Mouse (Mus musculus): ENCODE data around the gene Nuak2. TPM values are rescaled to one million over a fixed set of nuclear protein-coding genes. Genes with fewer than 3 reads are reported as not detected.

Gene Nuak2
- polyA plus RNA-seq, 1 experiment from 2014 or later: 15.4 TPM

GRCm38 (mm10) chr1:132327477-132327876, 11.6 kb downstream of the Nuak2 start:
- H3K9me3 ChIP-seq (ENCODE audit: low read depth, low read length): no peaks in the 10 kb centered on the region
- H3K36me3 ChIP-seq (ENCODE audit: insufficient read depth): peaks cover 50% of the 10 kb centered on the region
- no peak overlapping the region for H3K4me2 ChIP-seq

DNA sequence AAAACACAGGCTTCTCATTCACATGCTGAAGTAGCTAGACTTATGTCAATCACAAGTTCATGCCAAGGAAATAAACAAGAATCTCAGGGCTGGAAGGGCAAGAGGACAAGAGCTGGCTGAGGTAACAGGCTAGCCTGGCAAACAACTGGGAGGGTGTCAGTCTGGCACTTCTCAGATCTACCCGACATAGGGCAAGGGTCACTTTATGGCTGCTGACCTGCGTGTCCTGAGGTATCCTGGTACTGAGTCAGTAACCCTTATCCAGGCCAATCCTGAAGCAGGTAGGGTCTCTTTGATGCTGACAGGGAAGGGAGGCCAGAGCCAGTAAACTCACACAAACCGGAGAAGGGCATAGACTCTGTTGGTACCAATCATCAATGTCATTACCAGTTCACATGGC, 12.6 kb downstream of the Nuak2 start:
- ATAC-seq (ENCODE audit: insufficient read depth) (no peak), DNase-seq (no peak)
- H3K27ac ChIP-seq (ENCODE audit: low read depth): no peak overlapping the region
- H3K9ac ChIP-seq: no peak overlapping the region
- H3K4me1 ChIP-seq (ENCODE audit: insufficient read depth): peaks cover 4% of the 10 kb centered on the region
- H3K4me2 ChIP-seq: no peak overlapping the region
- TF ChIP-seq CTCF (IDR thresholded peaks at IDR 0.05; ENCODE audit: low read depth): no peak
- no peak overlapping the region for H3K4me3 ChIP-seq (ENCODE audit: low read depth, low read length)
- peaks cover 54% of the 10 kb centered on the region for H3K36me3 ChIP-seq (ENCODE audit: insufficient read depth)
- no peaks in the 10 kb centered on the region for H3K27me3 ChIP-seq (ENCODE audit: insufficient read depth, low read length)
- H3K9me3 ChIP-seq (ENCODE audit: low read depth, low read length): no peaks in the 10 kb centered on the region
- whole genome bisulfite sequencing: 66% methylated on average over 3 of the region's 3 CpGs

More at GRCm38 (mm10) chr1:132327477-132327876, 11.6 kb downstream of the Nuak2 start:
- H3K27me3 ChIP-seq (ENCODE audit: insufficient read depth, low read length): no peaks in the 10 kb centered on the region
- DNase-seq (no peak), ATAC-seq (ENCODE audit: insufficient read depth) (no peak)
- no peak overlapping the region for H3K27ac ChIP-seq (ENCODE audit: low read depth)
- no peak overlapping the region for H3K9ac ChIP-seq
- no peak overlapping the region for H3K4me3 ChIP-seq (ENCODE audit: low read depth, low read length)
- peaks cover 6% of the 10 kb centered on the region for H3K4me1 ChIP-seq (ENCODE audit: insufficient read depth)
- no peak for TF ChIP-seq CTCF (IDR thresholded peaks at IDR 0.05; ENCODE audit: low read depth)
- WGBS: 79% methylated on average over 17 of the region's 17 CpGs

GRCm38 (mm10) chr1:132329656-132330055, 13.7 kb downstream of the Nuak2 start:
- Histone ChIP-seq H3K9me3 (ENCODE audit: low read depth, low read length) (no peaks in the 10 kb centered on the region), H3K4me1 (ENCODE audit: insufficient read depth) (peaks cover 15% of the 10 kb centered on the region), H3K36me3 (ENCODE audit: insufficient read depth) (peaks cover 54% of the 10 kb centered on the region), H3K27me3 (ENCODE audit: insufficient read depth, low read length) (no peaks in the 10 kb centered on the region), H3K27ac (ENCODE audit: low read depth) (no peak overlapping the region), H3K9ac (no peak overlapping the region), H3K4me3 (ENCODE audit: low read depth, low read length) (no peak overlapping the region), H3K4me2 (no peak overlapping the region)
- no peak for ATAC-seq (ENCODE audit: insufficient read depth)
- TF ChIP-seq CTCF (IDR thresholded peaks at IDR 0.05; ENCODE audit: low read depth): no peak
- DNase-seq: no peak
- WGBS: 75% methylated on average over 7 of the region's 7 CpGs

GRCm38 (mm10) chr1:132330397-132330796, 14.5 kb downstream of the Nuak2 start:
- TF ChIP-seq CTCF (IDR thresholded peaks at IDR 0.05; ENCODE audit: low read depth): no peak
- no peaks in the 10 kb centered on the region for H3K27me3 ChIP-seq (ENCODE audit: insufficient read depth, low read length)
- H3K36me3 ChIP-seq (ENCODE audit: insufficient read depth): peaks cover 52% of the 10 kb centered on the region
- no peaks in the 10 kb centered on the region for H3K9me3 ChIP-seq (ENCODE audit: low read depth, low read length)
- 81% methylated on average over 15 of the region's 15 CpGs for WGBS
- DNase-seq: no peak
- no peak overlapping the region for H3K9ac ChIP-seq
- H3K4me3 ChIP-seq (ENCODE audit: low read depth, low read length): no peak overlapping the region
- no peak for ATAC-seq (ENCODE audit: insufficient read depth)
- peaks cover 22% of the 10 kb centered on the region for H3K4me1 ChIP-seq (ENCODE audit: insufficient read depth)
- H3K27ac ChIP-seq (ENCODE audit: low read depth): no peak overlapping the region
- no peak overlapping the region for H3K4me2 ChIP-seq

- H3K4me3 ChIP-seq (ENCODE audit: low read depth, low read length): no peak overlapping the region
- H3K4me1 ChIP-seq (ENCODE audit: insufficient read depth): peaks cover 28% of the 10 kb centered on the region
- H3K27ac ChIP-seq (ENCODE audit: low read depth): no peak overlapping the region
- no peak overlapping the region for H3K4me2 ChIP-seq
- H3K36me3 ChIP-seq (ENCODE audit: insufficient read depth): peaks cover 47% of the 10 kb centered on the region
- DNase-seq (no peak), ATAC-seq (ENCODE audit: insufficient read depth) (no peak)
- WGBS: 88% methylated on average over 17 of the region's 17 CpGs
- H3K9me3 ChIP-seq (ENCODE audit: low read depth, low read length): no peaks in the 10 kb centered on the region
- H3K27me3 ChIP-seq (ENCODE audit: insufficient read depth, low read length): no peaks in the 10 kb centered on the region
- no peak overlapping the region for H3K9ac ChIP-seq
- TF ChIP-seq CTCF (IDR thresholded peaks at IDR 0.05; ENCODE audit: low read depth): no peak; the same call in 1 of the 2 replicates
Measured at GRCm38 (mm10) chr1:132331283-132331682, 15.4 kb downstream of the Nuak2 start.

GRCm38 (mm10) chr1:132333201-132333600, 17.3 kb downstream of the Nuak2 start:
- Histone ChIP-seq H3K36me3 (ENCODE audit: insufficient read depth) (peaks cover 38% of the 10 kb centered on the region), H3K4me2 (no peak overlapping the region), H3K4me1 (ENCODE audit: insufficient read depth) (peaks cover 36% of the 10 kb centered on the region), H3K9me3 (ENCODE audit: low read depth, low read length) (no peaks in the 10 kb centered on the region), H3K27ac (ENCODE audit: low read depth) (peak overlapping the region; percentile 75), H3K4me3 (ENCODE audit: low read depth, low read length) (no peak overlapping the region), H3K27me3 (ENCODE audit: insufficient read depth, low read length) (no peaks in the 10 kb centered on the region), H3K9ac (no peak overlapping the region)
- DNase-seq (no peak), ATAC-seq (ENCODE audit: insufficient read depth) (no peak)
- no peak for TF ChIP-seq CTCF (IDR thresholded peaks at IDR 0.05; ENCODE audit: low read depth)
- WGBS: 11% methylated on average over 2 of the region's 2 CpGs

- Histone ChIP-seq H3K36me3 (ENCODE audit: insufficient read depth) (peaks cover 33% of the 10 kb centered on the region), H3K4me2 (no peak overlapping the region), H3K4me3 (ENCODE audit: low read depth, low read length) (no peak overlapping the region), H3K4me1 (ENCODE audit: insufficient read depth) (peaks cover 36% of the 10 kb centered on the region), H3K9me3 (ENCODE audit: low read depth, low read length) (no peaks in the 10 kb centered on the region), H3K27me3 (ENCODE audit: insufficient read depth, low read length) (no peaks in the 10 kb centered on the region), H3K27ac (ENCODE audit: low read depth) (peak overlapping the region; percentile 75), H3K9ac (no peak overlapping the region)
- DNase-seq (peak; percentile 86), ATAC-seq (ENCODE audit: insufficient read depth) (peak; percentile 95)
- TF ChIP-seq CTCF (IDR thresholded peaks at IDR 0.05; ENCODE audit: low read depth): no peak
- WGBS: under 1% methylated on average over 4 of the region's 4 CpGs
Measured at GRCm38 (mm10) chr1:132333675-132334141, 17.8 kb downstream of the Nuak2 start.
